Mouse (Mus musculus): ENCODE results near the gene Tspan31.
"Not testable (repeated sequence)": the region's sequence is repeated elsewhere in the genome, so short reads cannot be mapped to it uniquely, and the experiment has no call there.

The Tspan31 gene

GRCm38 (mm10) chr10:127083915-127084306 is 13.8 kb upstream of the Tspan31 start:
- no peak for DNase-seq (ENCODE audit: low spot score)

- no peak for DNase-seq (ENCODE audit: low spot score)
Observed at GRCm38 (mm10) chr10:127083292-127083914, 13.3 kb upstream of the Tspan31 start.

- DNase-seq (ENCODE audit: low spot score): no peak
Observed at GRCm38 (mm10) chr10:127081996-127082620, 12.0 kb upstream of the Tspan31 start.

GRCm38 (mm10) chr10:127080901-127081780 is 11.1 kb upstream of the Tspan31 start:
- no peak for DNase-seq (ENCODE audit: low spot score)

DNA sequence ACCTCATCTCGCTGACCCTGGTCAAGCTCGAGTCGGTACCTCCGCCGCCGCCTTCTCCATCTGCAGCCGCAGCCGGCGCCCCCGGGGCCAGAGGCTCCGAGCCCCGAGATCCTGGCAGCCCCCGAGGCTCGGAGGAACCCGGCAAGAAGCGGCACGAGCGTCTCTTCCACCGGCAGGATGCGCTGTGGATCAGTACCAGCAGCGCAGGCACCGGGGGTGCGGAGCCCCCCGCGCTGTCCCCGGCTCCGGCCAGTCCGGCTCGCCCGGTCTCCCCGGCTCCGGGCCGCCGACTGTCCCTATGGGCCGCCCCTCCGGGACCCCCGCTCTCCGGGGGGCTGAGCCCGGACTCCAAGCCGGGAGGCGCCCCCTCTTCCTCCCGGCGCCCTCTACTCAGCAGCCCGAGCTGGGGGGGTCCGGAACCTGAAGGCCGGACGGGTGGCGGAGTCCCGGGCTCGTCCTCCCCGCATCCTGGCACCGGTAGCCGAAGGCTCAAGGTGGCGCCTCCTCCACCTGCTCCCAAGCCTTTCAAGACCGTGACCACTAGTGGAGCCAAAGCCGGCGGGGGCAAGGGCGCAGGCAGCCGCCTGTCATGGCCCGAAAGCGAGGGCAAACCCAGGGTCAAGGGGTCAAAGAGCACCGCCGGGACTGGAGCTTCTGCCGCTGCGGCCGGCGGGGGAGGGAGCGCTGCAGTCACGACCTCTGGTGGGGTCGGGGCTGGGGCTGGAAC is 9.8 kb upstream of the Tspan31 start:
- no peak for DNase-seq (ENCODE audit: low spot score)

DNA sequence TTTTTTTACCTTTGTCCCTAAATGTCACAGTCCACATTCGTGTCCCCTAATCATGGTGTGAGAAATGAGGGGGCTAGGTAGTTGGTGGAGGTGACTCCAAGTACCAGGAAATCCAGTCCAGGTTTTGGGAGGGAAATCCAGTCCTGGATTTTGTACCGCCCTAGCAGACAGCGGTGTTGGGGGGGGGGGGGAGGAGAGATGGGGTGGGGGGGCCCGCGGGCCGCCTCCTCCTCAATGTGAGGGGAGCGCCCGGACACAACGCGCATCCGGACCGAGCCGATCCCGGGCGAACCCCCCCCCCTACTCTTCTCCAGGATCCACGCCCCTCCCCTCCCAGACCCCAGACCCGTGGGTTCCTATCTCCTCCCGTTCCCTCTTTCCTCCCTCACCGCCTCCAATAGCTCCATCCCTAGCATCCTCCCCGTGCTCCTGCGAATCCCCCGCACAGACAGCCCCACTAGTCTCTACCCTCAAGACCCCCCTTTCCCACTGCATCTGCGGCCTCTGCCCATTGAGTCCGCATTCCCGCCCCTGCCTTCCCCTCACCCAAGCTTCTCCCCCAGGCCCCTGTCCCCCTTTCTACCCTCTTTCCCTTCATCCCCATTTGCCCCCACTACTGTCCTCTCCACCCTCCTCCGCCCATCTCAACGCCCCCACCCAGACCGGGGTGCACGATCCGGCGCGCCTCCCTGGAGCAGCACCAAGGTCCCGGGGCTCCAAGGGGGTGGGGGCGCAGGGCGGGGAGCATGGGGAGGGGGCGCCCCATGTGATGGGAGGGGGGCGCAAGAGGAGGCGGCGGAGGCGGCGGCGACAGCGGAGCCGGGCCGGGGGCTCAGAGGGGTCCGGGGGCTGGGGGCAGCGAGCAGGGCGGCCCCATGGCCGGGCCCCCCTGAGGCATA is 8.9 kb upstream of the Tspan31 start:
- DNase-seq (ENCODE audit: low spot score): no peak

- no peak for DNase-seq (ENCODE audit: low spot score)
Observed at GRCm38 (mm10) chr10:127078001-127078676, 8.1 kb upstream of the Tspan31 start.

DNA sequence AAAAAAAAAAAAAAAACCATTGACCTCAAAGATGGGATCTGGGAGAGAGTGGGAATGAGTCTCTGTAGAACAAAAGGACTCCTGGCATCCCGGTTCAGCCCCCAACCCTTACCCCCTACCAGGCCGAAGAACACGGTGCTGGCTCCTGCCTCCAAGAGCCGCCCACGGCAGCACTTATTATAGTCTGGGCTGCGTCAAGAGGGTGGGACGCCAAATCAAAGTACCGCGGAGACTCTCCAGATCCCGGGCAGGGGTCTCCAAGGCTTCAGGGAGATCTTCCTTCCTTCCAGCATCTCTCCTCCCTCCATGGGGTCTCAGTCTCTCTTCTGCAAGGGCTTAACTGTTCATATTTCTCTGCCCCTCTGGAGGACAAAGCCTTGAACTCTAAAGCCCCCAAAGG is 7.5 kb upstream of the Tspan31 start:
- DNase-seq (ENCODE audit: low spot score): no peak

DNA sequence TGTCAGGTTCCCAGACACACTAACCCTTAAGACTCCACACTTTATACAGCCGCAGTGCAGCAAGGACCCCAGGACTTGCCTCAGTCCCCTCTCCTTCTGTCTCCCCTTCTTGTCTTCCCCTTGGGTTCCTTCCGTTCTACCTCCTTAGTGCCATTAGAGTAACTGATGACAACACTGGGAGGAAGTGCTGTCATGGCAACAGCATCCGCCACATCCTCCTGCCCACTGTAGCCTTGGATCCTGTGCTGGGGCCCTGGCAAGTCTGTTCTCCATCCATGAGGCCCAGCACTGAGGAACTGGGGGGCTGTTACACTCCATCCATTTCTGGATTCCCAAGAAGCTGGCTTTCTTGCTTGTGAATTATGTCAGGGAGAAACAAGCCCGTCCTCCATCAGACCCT is 6.0 kb upstream of the Tspan31 start:
- DNase-seq (ENCODE audit: low spot score): no peak

DNA sequence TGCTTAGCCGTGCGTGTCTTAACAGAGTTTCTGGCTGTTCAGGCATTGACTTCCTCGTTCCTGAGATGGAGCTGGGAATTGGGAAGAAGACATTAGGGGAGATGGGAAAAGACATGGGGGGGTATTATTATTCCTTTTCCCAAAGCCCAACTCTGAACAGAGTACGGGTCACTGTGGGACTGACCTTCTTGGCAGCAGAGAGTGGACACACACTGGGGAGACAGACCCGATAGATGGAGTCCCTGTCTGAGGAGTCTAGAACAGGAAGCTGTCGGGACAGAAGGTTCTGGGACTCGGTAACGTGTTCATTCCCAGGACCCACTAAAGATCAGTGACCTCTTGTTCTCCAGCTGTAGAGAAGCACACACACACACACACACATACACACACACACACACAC is 5.6 kb upstream of the Tspan31 start:
- DNase-seq (ENCODE audit: low spot score): no peak

GRCm38 (mm10) chr10:127075080-127075479 is 5.0 kb upstream of the Tspan31 start, which contains the start of gene Agap2:
Agap2 (plus strand) TSS chr10:127075284.
- no peak for DNase-seq (ENCODE audit: low spot score)

DNA sequence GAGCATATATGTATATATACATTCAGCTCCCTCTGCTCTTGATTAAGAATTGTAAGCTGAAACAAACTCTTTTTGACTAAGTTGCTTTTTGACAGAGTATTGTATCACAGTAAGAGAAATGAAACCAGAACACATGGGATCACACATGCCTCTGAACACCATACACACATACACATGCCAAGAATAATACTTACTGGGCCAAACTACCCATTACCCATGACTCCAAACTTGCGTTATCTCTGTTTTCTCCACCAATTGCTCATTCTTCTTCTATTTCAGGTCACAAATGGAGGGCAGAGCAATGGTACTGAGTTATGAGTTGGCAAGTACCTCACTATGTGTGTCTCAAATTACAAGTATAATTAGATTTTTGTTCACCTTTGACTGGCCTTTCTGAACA is 3.9 kb upstream of the Tspan31 start:
- no peak for DNase-seq (ENCODE audit: low spot score)

DNA sequence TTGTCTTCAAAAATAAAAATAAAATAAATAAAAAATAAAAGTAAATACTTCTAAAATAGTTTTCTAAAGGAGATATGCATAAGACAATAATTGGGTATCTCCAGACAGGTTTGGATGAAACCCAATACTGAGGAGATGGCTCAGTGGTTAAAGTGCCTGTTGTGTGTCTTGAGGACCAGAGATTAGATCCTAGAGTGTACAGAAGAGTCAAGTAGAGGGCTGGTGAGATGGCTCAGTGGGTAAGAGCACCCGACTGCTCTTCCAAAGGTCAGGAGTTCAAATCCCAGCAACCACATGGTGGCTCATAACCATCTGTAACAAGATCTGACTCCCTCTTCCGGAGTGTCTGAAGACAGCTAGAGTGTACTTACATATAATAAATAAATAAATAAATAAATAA is 2.9 kb upstream of the Tspan31 start:
- not testable (repeated sequence) for DNase-seq (ENCODE audit: low spot score)

- DNase-seq (ENCODE audit: low spot score): not testable (repeated sequence)
Observed at GRCm38 (mm10) chr10:127072270-127072669, 2.2 kb upstream of the Tspan31 start.

GRCm38 (mm10) chr10:127071203-127071602 is 1.1 kb upstream of the Tspan31 start:
- DNase-seq (ENCODE audit: low spot score): no peak

DNA sequence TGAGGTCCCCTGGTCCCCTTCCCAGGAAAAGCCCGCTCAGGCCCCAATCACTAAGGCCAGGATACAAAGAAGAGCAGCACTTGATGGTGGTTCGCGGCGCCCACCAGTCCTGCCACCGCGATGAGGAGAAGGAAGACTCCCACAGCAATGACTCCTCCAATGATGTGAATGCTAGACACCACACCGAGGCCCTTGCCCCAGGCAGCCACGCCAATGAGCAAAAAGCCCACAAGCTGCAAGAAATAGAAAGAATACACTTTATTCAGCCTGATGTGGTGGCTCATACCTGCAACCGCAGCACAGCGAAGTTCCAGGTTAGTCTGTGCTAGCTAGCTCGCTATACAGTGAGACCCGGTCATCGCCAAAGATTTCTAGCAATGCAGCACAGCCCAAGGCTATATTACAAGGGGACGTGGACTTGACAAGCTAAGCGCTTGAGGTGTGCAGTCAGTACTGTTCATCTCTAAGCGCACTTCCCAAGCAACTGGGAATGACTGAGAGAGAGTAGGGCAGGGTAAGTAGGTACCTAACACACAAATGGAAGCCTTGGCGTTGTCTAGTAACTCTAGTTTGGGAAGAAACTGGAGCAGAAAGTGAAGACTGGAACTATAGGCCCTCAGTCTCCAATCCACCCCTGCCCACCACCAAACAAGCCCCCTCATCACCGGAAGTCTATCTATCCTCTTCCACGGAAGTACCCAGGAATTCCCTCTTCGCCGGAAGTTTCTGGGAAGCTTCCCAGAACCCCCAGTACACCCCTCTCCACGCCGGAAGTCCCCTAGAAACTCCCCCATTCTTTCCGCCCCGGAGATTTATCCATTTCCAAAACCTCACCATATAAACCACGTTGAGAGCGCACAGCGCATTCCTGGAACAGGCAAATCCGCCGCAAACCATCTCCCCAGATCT is 529 bp downstream of the Tspan31 start:
- no peak for DNase-seq (ENCODE audit: low spot score)

DNA sequence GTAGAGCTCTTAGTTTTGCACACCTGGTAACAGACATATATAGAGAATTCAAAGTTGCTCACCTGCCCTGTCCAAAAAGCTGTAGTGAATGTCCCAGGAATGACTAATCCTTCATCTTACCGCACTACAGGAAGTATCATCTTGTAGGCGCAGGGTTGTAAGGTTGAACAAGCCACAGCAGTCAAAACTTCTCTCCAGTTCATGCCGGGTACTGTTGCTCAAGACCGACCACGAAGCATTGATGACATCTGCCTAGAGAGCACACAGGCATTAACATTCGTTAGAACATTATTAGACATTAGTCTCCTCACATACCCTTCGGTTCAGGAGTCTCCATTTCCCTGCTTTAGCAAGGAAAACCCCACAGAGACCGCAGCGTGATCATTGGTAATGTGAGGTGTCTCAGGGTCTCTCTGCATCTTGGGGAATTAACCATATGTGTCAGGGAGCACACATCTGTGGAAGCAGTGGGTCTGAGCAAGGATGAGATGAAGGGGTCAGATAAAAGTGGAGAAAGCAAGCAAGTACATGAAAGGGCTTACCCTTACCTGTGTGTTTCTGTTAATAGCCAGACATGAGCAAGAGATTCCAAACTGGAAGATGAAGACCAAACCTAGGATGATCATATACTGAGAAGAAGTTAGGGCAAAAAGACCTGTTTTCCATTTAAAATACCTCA is 1.6 kb downstream of the Tspan31 start:
- no peak for DNase-seq (ENCODE audit: low spot score)

DNA sequence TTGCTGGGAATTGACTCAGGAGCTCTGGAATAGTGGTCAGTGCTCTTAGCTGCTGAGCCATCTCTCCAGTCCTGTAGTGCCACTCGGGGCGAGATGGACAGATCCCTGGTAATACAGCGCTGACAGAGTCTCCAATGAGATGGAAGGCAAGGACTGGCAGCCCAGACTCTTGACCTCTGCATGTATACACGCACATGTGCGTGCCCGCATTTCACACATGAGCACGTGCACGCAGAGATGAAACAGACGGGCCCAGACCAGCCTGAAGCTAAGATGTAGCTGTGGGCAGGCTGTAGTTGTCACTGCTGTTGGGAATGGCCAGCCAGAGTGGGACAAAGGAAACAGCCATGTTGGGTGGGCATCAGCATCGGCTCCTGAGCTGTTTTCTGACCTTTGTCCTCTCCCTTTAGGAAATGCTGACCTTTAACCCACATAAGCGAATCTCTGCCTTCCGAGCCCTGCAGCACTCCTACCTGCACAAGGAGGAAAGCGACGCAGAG is 3.5 kb downstream of the Tspan31 start:
- no peak for DNase-seq (ENCODE audit: low spot score)

- DNase-seq (ENCODE audit: low spot score): no peak
Observed at GRCm38 (mm10) chr10:127065981-127066380, 4.1 kb downstream of the Tspan31 start.

All from urinary bladder, postnatal 10 days (tissue).